Mouse (Mus musculus): ENCODE measurements around the gene Il2rb. TPM values are rescaled to one million over a fixed set of nuclear protein-coding genes. Genes with fewer than 3 reads are reported as not detected.

Il2rb gene
- polyA plus RNA-seq, 1 experiment from 2014 or later: 0.30 TPM

DNA sequence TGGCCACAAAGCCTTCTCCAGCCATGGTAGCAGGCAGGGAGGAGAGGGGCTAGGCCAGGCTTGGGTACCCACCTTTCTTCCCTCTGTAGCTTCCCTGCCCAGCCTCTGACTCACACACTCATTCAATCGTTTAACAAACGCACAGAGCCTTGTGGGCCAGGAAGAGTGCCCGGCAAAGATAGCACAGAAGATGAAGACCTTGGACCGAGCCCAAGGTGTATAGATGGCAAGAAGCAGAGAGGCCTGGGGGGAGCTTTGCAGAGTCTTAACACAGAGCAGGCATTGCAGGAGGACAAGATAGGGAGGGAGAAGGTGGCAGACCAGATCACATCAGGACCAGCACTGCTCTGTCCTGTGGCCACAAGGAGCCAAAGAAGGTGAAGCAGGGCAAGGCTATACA is 39.9 kb downstream of the Il2rb start:
- H3K4me2 ChIP-seq (replicated peaks; ENCODE audit: low read depth): no peak overlapping the region
- DNase-seq (ENCODE audit: low spot score): no peak
- no peak overlapping the region for H3K27ac ChIP-seq (replicated peaks)
- 52% methylated on average over 4 of the region's 4 CpGs for WGBS
- no peaks in the 10 kb centered on the region for H3K27me3 ChIP-seq (ENCODE audit: control insufficient read depth, insufficient read depth, low read length)
- H3K4me1 ChIP-seq (replicated peaks; ENCODE audit: control insufficient read depth, insufficient read depth): no peaks in the 10 kb centered on the region
- H3K36me3 ChIP-seq (ENCODE audit: control insufficient read depth, insufficient read depth, low read length): no peaks in the 10 kb centered on the region
- H3K9me3 ChIP-seq (ENCODE audit: control insufficient read depth, low read length): no peaks in the 10 kb centered on the region
- no peak for TF ChIP-seq CTCF (IDR thresholded peaks at IDR 0.05; ENCODE audit: low read depth)
- no peak for TF ChIP-seq EP300 (optimal IDR thresholded peaks at IDR 0.05)
- ATAC-seq (ENCODE audit: low FRiP score, low TSS enrichment): no peak
- no peak overlapping the region for H3K4me3 ChIP-seq (ENCODE audit: low read depth, low read length)
- no peak overlapping the region for H3K9ac ChIP-seq (ENCODE audit: low read length)

- Histone ChIP-seq H3K9ac (ENCODE audit: low read length) (no peak overlapping the region), H3K4me3 (ENCODE audit: low read depth, low read length) (no peak overlapping the region), H3K9me3 (ENCODE audit: control insufficient read depth, low read length) (no peaks in the 10 kb centered on the region), H3K27me3 (ENCODE audit: control insufficient read depth, insufficient read depth, low read length) (no peaks in the 10 kb centered on the region), H3K4me2 (replicated peaks; ENCODE audit: low read depth) (no peak overlapping the region), H3K36me3 (ENCODE audit: control insufficient read depth, insufficient read depth, low read length) (no peaks in the 10 kb centered on the region), H3K4me1 (replicated peaks; ENCODE audit: control insufficient read depth, insufficient read depth) (no peaks in the 10 kb centered on the region), H3K27ac (replicated peaks) (no peak overlapping the region)
- ATAC-seq (ENCODE audit: low FRiP score, low TSS enrichment) (no peak), DNase-seq (ENCODE audit: low spot score) (no peak)
- 68% methylated on average over 3 of the region's 3 CpGs for WGBS
- TF ChIP-seq EP300 (optimal IDR thresholded peaks at IDR 0.05): no peak
- TF ChIP-seq CTCF (IDR thresholded peaks at IDR 0.05; ENCODE audit: low read depth): no peak
Observed at GRCm38 (mm10) chr15:78452929-78453328, 42.1 kb downstream of the Il2rb start.

GRCm38 (mm10) chr15:78451201-78451600 is 43.9 kb downstream of the Il2rb start:
- no peak for DNase-seq (ENCODE audit: low spot score)
- Histone ChIP-seq H3K4me2 (replicated peaks; ENCODE audit: low read depth) (no peak overlapping the region), H3K4me3 (ENCODE audit: low read depth, low read length) (no peak overlapping the region), H3K27ac (replicated peaks) (no peak overlapping the region), H3K9ac (ENCODE audit: low read length) (no peak overlapping the region), H3K9me3 (ENCODE audit: control insufficient read depth, low read length) (no peaks in the 10 kb centered on the region), H3K27me3 (ENCODE audit: control insufficient read depth, insufficient read depth, low read length) (no peaks in the 10 kb centered on the region), H3K36me3 (ENCODE audit: control insufficient read depth, insufficient read depth, low read length) (no peaks in the 10 kb centered on the region), H3K4me1 (replicated peaks; ENCODE audit: control insufficient read depth, insufficient read depth) (no peaks in the 10 kb centered on the region)
- ATAC-seq (ENCODE audit: low FRiP score, low TSS enrichment): no peak
- WGBS: 58% methylated on average over 2 of the region's 2 CpGs
- TF ChIP-seq CTCF (IDR thresholded peaks at IDR 0.05; ENCODE audit: low read depth) (no peak), EP300 (optimal IDR thresholded peaks at IDR 0.05) (no peak)

GRCm38 (mm10) chr15:78450419-78450768 is 44.7 kb downstream of the Il2rb start:
- Histone ChIP-seq H3K27me3 (ENCODE audit: control insufficient read depth, insufficient read depth, low read length) (no peaks in the 10 kb centered on the region), H3K9me3 (ENCODE audit: control insufficient read depth, low read length) (no peaks in the 10 kb centered on the region), H3K4me3 (ENCODE audit: low read depth, low read length) (no peak overlapping the region), H3K27ac (replicated peaks) (no peak overlapping the region), H3K36me3 (ENCODE audit: control insufficient read depth, insufficient read depth, low read length) (no peaks in the 10 kb centered on the region), H3K4me1 (replicated peaks; ENCODE audit: control insufficient read depth, insufficient read depth) (no peaks in the 10 kb centered on the region), H3K9ac (ENCODE audit: low read length) (no peak overlapping the region), H3K4me2 (replicated peaks; ENCODE audit: low read depth) (no peak overlapping the region)
- WGBS: 85% methylated on average over 6 of the region's 6 CpGs
- ATAC-seq (ENCODE audit: low FRiP score, low TSS enrichment): no peak
- no peak for DNase-seq (ENCODE audit: low spot score)
- TF ChIP-seq EP300 (optimal IDR thresholded peaks at IDR 0.05) (no peak), CTCF (IDR thresholded peaks at IDR 0.05; ENCODE audit: low read depth) (0 out of 2 replicates have a peak, but pooled peaks have one; percentile 5)

GRCm38 (mm10) chr15:78449694-78450418 is 45.2 kb downstream of the Il2rb start:
- Histone ChIP-seq H3K4me1 (replicated peaks; ENCODE audit: control insufficient read depth, insufficient read depth) (no peaks in the 10 kb centered on the region), H3K27me3 (ENCODE audit: control insufficient read depth, insufficient read depth, low read length) (no peaks in the 10 kb centered on the region), H3K36me3 (ENCODE audit: control insufficient read depth, insufficient read depth, low read length) (no peaks in the 10 kb centered on the region), H3K4me2 (replicated peaks; ENCODE audit: low read depth) (no peak overlapping the region), H3K9me3 (ENCODE audit: control insufficient read depth, low read length) (no peaks in the 10 kb centered on the region), H3K27ac (replicated peaks) (no peak overlapping the region), H3K4me3 (ENCODE audit: low read depth, low read length) (no peak overlapping the region), H3K9ac (ENCODE audit: low read length) (no peak overlapping the region)
- TF ChIP-seq EP300 (optimal IDR thresholded peaks at IDR 0.05) (no peak), CTCF (IDR thresholded peaks at IDR 0.05; ENCODE audit: low read depth) (no peak)
- 34% methylated on average over 7 of the region's 7 CpGs for WGBS
- ATAC-seq (ENCODE audit: low FRiP score, low TSS enrichment): no peak
- peak; percentile 50 for DNase-seq (ENCODE audit: low spot score)

DNA sequence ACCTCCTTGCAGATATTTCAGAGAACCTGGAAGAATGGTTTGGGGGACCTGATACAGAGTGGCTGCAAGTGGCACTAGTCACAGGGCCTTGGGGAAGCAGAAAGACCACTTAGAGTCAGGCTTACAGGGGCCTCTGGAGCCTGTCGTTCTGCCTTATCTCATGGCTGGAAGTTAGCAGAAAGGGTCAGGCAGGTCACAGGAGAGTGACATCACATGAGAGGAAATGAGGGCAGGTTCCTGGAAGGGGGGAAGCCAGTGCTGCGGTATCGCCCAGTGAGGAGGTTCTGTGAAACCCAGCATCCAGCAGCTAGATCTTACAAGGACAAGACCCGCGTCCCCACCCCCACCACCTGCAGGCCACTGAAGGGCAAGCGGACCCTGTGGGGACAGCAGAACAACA is 45.9 kb downstream of the Il2rb start:
- no peaks in the 10 kb centered on the region for H3K27me3 ChIP-seq (ENCODE audit: control insufficient read depth, insufficient read depth, low read length)
- H3K27ac ChIP-seq (replicated peaks): no peak overlapping the region
- 70% methylated on average over 6 of the region's 6 CpGs for WGBS
- no peaks in the 10 kb centered on the region for H3K9me3 ChIP-seq (ENCODE audit: control insufficient read depth, low read length)
- ATAC-seq (ENCODE audit: low FRiP score, low TSS enrichment): no peak
- H3K4me2 ChIP-seq (replicated peaks; ENCODE audit: low read depth): no peak overlapping the region
- TF ChIP-seq EP300 (optimal IDR thresholded peaks at IDR 0.05): no peak
- no peak for TF ChIP-seq CTCF (IDR thresholded peaks at IDR 0.05; ENCODE audit: low read depth)
- no peaks in the 10 kb centered on the region for H3K36me3 ChIP-seq (ENCODE audit: control insufficient read depth, insufficient read depth, low read length)
- no peak for DNase-seq (ENCODE audit: low spot score)
- no peak overlapping the region for H3K4me3 ChIP-seq (ENCODE audit: low read depth, low read length)
- H3K4me1 ChIP-seq (replicated peaks; ENCODE audit: control insufficient read depth, insufficient read depth): no peaks in the 10 kb centered on the region
- H3K9ac ChIP-seq (ENCODE audit: low read length): no peak overlapping the region

All from stomach, postnatal 0 days (tissue).